Mouse (Mus musculus) embryo, embryonic 11.5 days (tissue): ENCODE results near the gene Npas3.

Experiments used
- DNase-seq: peaks from one replicate; pipeline ENCODE4 v3.0.0-alpha.2; 2012; ENCODE audit warnings: low read depth, low spot score

The Npas3 gene

DNA sequence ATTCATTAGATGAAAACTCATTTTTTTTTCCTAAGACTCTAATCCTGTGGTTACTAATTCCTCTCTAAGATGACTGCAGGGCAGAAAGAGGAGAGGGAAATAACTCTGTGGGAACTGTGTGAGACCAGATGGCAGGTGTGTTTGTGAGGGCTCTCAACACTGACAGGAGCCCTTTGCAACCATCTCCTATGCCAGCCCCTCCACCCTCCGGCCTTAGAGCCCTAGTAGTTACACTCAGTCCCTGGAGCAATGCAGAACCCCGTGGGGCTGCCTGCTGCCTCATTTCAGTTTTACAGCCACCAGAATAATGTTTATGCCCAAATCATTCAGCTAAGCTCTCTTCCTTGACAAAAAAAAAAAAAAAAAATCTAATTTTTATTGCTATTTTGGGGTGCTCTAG is 604.0 kb downstream of the Npas3 start:
- no peak for DNase-seq

DNA sequence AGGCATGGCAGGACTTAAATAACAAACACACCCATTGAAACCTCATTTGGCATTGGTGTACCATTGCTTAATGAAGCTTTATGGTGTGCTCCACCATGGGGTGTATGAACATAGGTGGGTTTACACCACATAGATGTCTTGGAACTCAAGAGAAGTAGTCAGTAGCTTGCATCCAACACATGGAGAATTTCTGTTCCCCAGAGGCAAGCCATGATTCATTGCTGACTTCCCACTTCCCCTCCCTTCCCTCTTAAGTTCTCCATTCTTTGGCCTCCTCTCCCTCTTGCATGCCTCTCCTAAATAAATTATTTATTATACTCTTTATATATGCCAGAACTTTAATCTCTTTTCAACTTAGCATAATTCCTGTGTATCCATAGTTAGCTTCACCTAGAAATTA is 611.7 kb downstream of the Npas3 start:
- no peak for DNase-seq

DNA sequence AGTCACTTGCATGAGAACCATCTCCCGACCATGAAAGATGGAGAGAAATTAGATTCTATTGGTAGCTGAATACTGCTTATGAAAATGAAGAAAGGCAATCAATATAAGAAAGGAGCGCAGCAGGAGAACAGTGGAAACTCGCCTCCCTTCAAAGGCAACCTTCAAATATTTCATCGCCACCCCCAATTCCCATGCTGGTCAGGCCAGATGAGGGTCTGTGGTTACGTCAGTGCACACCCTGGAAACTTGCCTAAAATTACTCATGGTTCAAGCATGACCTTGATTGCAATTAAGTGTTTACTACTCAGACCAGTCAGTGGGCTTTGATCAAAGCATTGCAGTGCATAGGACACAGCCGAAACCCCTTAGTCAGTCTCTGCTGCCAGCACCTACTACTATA is 613.8 kb downstream of the Npas3 start:
- DNase-seq = no peak

DNA sequence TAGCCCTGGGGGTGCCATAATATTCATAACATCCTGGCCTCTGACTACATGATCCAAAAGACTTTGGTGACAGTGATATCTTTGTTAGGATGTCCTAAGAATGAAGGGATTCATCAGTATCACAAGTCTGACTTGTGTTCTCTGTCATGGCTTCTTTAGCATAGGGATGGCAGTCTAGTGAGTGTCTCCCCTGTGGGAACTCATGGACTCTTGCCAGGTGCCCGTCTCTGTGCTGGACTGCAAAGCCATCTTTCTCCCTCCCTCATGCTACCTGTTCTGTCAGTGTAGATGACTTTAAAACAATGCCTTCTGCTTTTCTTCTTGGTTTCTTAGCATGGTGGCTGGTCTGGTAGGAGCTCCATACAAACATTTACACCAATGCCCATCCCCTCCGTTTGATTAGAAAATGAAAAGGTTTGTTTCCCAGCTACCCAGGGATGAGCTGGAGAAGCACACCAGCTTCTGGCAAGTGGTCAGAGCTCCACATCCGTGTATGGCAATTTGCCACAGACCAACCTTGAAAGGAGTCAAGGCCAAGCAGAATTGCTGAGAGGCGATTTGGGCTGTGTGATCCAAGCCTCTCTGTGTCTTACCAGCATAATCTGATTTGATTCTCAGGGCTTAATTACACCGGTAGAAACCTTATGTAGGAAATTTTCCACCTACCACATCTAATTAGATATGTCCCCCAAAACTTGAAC is 616.1 kb downstream of the Npas3 start:
- no peak for DNase-seq

DNA sequence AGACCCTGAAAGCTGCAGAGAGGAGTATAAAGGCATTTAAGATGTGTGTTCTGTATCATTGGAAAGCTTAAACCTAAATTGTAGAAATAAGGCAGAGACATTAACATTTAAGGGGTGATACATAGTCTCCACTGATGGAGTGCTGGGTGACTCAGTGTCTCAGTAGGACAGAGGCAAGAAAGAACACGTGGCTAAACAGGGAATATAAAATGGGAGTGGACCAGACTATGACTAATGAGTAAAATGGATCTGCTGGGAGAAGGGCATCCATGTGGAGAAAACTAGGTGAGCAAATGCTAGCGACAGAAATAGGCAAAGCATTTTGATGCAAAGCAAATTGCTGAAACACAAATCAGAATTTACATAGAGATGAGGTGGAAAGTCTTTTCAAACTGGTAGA is 617.2 kb downstream of the Npas3 start:
- DNase-seq = no peak

DNA sequence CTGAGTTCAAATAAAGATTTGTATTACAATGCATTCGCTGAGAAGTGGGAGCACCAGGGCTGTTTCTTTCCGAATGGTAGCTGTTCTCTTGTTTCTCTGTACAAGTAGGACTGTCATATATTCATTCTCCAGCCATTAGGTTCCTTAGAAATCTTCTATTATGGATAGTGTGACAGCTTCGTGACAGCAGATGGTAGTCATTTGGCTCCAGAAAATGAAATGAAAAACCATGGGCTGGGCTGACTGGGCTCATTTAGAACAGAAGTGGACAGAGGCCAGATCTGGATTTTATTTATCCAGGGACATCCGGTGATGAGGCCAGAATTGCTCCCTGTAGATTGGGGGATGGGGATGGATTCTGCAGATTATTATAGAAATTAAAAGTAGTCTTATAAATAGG is 621.5 kb downstream of the Npas3 start:
- DNase-seq = no peak

DNA sequence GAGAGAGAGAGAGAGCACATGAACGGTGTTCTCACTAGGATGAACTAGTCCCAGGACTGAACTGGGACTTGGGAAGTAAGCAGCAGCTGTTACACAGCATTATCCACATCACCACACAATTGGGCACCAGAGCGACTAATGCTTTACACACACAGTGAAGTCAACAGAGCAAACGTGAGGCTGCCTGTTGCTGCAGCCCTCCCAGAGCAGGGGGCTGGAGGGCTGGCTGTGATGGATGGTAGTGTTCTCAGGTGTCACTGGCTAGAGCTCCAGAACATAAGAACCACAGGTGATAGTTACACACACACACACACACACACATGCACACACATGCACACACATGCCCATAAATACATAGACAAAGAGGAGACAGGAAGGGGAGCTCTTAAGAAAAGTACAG is 626.7 kb downstream of the Npas3 start:
- DNase-seq = no peak

DNA sequence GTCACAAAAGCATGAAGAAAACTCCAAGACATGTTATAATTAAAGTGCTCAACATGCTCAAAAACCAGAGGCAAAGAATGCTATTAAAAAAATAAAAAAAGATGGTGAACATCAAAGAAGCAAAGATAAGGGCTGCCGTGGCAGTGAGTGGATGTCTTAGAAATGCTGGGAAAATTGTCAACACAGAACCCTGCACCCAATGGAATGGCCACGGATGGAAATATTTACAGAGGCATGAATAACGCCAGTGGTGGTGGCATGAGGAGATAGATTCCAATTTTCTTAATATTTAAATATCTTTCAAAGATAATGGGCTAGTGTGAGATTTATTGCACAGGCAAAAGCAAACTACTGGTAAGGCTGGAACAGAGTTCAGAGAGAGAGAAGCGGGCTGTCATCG is 628.2 kb downstream of the Npas3 start:
- DNase-seq = no peak

DNA sequence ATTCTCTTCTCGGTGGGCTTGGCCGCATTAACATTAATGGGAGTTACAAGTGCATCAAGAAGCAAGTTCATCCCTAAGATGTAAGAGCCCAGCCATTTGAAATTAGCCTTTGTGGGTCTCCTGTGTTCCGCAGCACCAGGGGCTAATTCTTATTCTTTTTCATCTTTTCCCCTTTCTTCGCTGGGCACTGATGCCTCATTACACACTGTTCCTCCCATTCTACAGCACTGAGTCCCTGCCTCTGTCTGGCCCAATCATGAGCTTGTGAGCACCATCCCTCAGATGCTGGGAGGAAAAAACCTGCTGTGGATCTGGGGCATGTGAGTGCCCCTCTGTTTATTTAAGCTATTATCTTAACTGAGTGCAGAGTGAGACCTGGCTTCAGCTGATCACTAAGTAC is 633.2 kb downstream of the Npas3 start:
- DNase-seq = no peak

DNA sequence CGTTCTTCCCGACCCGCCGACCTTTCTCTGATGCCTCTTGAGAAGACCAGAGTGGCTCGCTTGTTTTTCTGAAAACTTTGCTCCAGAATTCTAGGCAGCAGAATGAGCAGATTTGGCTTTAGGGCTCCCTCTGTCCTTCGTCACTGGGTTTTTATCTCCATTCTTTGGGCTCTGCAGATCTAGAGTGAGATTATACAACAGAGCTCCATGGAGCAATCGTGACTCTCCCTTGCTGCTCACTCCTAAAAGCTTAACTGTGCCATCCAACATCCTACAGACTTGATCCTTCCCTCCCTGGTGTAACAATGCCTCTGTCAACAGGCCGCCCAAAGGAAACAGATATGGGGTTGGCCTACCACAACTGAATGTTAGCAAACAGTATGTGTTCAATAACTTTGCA is 634.4 kb downstream of the Npas3 start:
- DNase-seq = no peak

DNA sequence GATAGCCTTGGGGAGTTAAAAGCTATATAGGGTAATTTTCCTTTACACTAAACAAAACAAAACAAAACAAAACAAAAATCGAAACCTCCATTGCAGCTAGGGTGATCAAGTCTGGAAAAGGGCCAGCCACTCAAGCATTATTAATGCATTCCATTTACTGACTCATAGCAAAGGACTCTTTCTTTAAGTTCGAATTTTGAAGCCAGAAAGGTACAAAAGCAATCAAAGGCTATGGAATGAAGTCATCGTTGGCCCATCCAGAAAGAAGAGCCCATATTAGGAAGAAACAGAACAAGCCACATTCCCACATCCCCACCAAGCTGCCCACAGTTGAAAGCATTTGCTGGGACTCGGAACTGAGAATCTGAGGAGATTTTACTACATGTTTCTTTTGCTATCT is 640.1 kb downstream of the Npas3 start:
- no peak for DNase-seq

DNA sequence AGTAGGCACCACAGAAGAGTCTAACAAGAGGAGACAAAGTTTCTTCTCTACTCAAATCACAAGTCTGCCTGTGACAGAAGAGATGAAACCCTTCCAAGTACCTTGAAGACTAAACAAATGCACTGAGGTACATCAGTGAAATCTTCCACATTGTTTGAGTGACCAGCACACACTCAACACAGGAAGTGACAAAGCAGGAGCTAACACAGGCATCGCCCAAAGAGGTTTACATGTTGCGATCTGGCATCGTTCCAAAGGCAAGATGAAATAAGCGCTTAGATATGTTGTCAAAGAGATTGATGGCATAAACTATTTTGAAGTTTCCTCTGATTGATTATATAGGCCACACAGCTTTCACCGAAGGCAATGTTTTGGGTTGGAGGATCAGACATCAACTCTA is 647.4 kb downstream of the Npas3 start:
- no peak for DNase-seq

DNA sequence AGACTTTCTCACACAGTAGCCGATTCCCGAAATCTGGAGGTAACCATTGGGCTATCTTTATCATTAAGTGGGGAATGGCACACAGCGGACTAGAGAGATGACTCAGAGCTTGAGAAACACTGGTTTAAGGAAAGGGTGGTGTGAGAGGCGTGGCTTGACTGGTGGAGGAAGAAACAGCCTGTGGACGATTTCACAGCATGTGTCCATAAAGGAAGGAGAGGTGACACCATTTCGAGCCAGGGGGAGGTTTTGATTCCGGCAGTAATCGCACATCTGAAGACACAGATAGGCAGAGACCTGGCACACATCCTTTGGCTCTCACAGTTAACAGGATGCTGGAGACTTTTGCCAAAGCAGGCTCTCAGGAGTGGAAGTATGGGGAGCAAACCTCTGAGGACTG is 660.3 kb downstream of the Npas3 start:
- DNase-seq = no peak

DNA sequence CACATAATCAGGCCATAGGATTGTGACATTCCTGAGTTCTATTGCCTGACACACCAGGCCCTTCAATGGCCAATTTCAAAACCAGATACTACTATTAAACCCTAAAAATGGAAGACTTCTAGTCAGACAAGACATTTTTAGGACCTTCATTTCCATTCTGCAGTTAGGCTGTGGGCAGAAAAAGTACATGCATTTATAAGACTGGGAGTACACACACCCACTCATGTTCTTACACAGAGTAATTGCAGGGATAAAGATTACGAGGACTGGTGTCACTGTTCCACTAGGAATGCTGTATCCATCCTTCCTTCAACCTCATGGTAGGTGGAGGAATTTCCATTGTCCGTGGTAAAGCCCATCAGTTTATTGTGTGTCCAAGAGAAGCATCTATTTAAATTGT is 661.7 kb downstream of the Npas3 start:
- no peak for DNase-seq

DNA sequence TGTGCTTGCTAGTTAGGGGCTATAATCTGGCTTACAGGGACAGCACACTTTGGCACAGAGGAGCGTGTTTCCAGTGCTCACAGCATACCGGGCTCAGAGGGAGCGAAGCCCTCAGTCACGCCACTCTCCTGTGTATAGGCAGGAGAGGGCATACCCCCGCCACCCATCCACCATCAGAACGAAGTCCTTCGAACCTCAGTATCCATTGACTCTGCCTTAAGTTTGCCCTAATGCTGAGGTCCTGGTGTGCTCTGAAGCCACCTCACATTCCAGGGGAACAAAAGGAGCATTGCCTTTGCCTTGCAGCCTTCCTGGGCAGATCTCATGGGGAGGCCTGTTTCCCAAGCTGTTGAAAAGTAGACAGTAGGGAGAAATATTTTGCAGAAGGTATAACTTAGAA is 673.7 kb downstream of the Npas3 start:
- no peak for DNase-seq

DNA sequence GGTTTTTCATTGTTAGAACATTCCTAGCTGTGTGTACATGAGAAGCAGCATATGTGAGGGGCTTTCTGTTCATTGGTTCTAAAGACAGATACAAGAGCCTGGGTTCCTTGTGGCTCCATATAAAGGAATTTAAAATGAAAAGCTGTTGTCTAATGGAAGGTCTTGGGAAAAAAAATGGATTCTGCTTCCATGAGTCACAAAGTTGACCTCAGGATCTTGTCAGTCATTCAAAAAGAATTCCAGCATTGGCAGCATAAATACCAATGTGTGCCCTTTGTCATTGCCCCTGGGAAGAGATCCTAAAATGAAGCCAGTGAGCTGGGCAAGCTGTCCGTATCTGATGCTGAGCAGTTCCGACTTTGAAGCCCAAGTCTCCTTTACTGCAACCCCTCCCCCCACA is 700.3 kb downstream of the Npas3 start:
- no peak for DNase-seq

DNA sequence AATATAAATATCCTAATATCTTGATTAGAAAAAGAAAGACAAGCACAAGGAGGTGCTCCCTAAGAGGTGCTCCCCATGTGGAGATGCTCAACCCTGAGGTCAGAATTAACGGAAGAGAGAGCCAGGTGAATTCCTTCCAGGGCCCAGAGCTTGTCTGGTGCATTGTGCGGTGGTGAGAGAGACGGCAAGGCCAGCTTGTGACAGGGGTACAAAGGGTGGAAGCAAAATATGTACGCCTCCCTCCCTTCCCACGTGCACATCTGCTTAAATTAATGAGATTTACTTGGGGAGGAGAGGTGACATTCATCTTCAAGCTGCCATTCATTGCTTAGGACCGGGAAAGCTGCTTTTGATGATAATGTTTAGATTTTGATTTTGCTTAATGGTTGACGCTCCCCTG is 713.5 kb downstream of the Npas3 start:
- DNase-seq = no peak

DNA sequence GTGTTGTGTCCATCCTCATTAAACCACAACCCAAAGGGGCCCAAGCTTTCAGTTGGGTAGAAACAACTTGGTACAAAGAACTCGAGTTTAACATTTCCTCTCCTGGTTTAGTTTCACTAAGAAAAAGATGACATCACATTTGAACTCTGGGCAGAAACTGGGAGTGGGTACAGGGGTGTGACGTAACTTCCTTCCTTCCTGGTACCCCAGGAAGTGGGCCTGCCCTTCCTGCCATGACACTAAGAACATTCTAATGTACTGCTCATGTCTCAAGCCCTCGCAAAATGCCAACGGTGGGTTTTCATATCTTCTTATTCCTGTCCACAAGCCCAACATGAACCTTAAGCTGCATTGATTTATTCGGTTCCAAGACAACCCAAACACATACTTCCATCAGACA is 715.1 kb downstream of the Npas3 start:
- no peak for DNase-seq

DNA sequence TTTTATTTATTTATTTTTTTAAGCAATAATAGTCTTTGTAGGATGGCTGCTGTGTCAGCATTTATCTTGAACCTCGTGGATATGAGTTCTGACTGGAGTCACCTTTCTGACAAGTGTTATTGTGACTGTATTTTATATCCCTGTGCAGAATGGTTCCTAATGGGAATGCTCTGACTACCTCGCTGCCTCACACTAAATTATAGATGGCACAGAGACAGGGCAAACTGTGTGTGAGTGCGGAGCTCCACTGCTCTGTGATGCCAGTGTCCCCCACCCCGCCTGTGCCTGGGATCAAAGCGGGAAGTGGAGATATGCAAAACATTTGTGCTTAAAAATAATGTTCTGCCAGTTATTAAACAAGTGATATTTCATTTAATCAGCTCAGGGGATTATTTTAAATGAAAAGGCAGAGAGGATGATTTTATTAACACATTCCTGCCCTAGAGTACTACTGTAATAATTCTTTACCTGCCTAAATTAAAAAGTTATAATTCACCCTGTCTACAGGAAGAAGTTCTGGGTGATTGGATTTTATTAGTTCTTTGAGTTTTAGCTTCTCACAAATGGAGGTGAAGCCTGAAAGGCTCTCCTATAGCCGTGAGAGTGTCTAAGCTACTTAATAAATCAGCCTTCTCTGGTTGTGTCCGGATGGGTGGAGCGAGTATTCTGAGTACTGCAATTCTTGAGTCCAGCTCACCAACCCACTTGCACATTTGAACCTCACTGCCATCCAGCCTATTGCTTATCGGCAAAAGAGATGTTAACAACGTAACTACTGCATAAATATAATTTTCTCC is 721.1 kb downstream of the Npas3 start:
- no peak for DNase-seq

DNA sequence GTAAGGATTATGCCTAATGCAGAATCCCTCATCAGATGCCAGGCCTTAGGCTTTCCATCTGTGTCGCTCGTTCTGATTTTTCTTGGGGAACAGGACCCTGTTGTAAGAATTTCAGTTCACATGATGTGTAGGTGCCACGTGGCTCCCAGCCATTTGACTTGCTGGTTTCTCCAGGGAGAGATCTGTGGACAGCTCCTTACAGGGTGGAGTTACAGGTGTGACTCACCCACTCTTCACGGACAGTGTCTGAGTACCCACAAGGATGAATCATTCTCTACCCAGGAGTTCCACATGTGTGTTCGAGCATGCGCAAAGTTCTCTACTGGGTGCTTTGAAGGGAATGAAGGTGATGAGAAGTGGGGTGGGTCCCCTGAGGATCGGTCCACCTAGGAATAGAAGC is 722.2 kb downstream of the Npas3 start:
- no peak for DNase-seq

DNA sequence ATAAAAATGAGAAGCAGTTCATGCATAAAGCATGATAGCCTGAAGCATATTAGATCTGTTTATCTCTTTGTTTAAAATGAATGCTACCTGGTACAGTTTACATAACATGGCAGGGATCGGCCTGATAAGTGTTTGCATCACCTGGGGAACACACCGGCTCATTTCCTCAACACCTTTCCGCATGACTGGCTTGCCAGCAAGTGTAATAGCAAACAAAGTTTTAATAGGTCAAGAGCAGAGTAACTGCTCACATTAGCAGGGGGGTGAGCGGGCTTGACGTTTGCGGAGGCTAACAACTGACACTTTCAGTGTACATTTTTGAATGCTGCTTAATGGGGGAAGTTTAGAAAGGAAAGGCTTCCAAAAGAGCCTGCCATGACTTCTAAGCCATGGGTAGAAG is 724.9 kb downstream of the Npas3 start:
- no peak for DNase-seq

DNA sequence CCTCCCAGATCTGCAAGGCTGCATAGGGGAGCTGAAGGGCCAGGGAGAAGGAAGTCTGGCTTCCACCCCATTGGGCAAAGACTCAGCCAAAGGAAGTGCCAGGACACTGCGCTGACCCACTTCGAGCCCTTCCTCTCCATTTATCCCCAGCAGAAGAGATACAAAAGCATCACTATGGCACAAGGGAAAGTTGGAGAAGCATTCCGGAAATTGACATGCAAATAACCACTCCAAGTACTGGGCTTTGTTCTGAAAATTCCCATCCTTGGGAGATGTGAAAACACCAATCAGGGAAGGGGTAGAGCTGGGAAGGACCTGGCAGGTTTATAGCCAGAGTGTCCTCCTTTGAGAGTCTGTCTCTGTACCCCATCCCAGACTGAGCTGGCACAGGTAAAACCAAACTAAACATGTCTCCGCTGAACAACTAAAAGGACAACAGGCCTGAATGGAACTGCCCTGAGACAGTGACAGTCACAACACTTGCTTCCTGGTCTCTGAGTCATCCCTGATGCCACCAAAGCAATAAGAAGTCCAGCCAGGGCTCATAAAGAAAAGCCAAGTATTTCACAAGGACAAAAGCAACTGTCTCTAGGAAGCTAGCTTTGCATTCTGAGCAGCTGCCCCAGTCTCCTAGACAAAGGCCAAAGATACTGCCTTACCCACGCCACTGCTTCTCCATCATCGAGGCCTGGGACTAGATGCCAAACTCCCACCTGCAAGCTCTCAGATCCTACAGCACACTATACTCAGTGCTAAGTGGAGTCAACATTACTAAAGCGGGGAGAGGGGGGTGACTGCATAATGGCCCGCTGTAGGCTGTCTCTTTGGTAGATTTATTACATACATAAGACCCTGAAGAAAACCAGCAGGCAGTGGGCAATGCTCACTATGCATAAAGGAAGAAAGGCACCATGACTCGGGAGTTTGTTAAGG is 733.4 kb downstream of the Npas3 start:
- DNase-seq = no peak
